ENCODE assay signal across 26 mouse cellular contexts in the genomic region with DNA sequence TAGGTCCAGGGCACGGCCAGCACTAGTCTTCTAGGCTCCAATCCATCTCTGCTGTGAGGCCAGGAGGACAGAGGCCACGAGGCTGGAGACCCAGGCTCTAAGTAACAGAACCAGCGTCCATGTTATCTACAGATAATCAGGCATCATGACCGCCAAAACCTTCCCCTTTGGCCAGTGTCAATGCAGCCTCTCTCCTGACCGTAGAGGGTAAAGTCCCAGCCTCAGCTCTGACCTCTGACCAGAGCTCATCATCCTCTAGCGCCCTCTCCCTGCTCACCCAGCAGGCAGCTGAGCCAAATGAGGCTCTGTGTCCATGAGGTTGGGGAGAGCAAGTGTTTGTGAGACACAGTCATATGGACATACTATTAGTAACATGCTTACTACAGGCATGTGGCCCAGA. TPM values are rescaled to one million over a fixed set of nuclear protein-coding genes. Genes with fewer than 3 reads are reported as not detected.
DNase-seq lines count a peak whose midpoint lies in the region; ATAC-seq and TF ChIP-seq lines count a peak whose summit lies in the region.
"Had no signal": no experiment of that assay in that cellular context is flagged by ENCODE, and none has a peak within 500 bp of the region (broad histone marks: within the 10 kb centered on the region; RNA-seq: fewer than 3 reads in every experiment).

No protein-coding gene starts in this region.

- TF ChIP-seq EP300 in heart, postnatal 0 days (IDR thresholded peaks at IDR 0.05; ENCODE audit: low read depth) = no peak

- H3K36me3 ChIP-seq in heart, postnatal 0 days (replicated peaks; ENCODE audit: control insufficient read depth, insufficient read depth, low read length) = no peaks in the 10 kb centered on the region
- no peaks in the 10 kb centered on the region for H3K36me3 ChIP-seq in kidney, embryonic 14.5 days (ENCODE audit: control insufficient read depth, insufficient read depth, low read length)
- H3K36me3 ChIP-seq in midbrain, embryonic 11.5 days (ENCODE audit: control insufficient read depth, insufficient read depth, low read length) = no peaks in the 10 kb centered on the region
- no peaks in the 10 kb centered on the region for H3K36me3 ChIP-seq in midbrain, embryonic 16.5 days (ENCODE audit: control insufficient read depth, insufficient read depth, low read length)
- H3K36me3 ChIP-seq: forebrain, embryonic 15.5 days; liver, embryonic 15.5 days; midbrain, embryonic 13.5 days had no signal

- WGBS in heart, postnatal 0 days = 69% methylated on average over 6 of the region's 6 CpGs
- 76% methylated on average over 6 of the region's 6 CpGs for WGBS in kidney, embryonic 14.5 days
- WGBS in midbrain, embryonic 11.5 days = 74% methylated on average over 6 of the region's 6 CpGs
- 74% methylated on average over 6 of the region's 6 CpGs for WGBS in midbrain, embryonic 16.5 days

- DNase-seq in heart, postnatal 0 days (ENCODE audit: low spot score) = no peak
- no peak for DNase-seq in heart, postnatal 14 days
- peak; percentile 43 to 51 for DNase-seq in kidney, adult 8-10 months
- DNase-seq in midbrain, embryonic 11.5 days (ENCODE audit: low spot score, missing footprints) = peak; percentile 54
- DNase-seq in ovary, postnatal 14 days (ENCODE audit: low spot score) = no peak
- DNase-seq: adrenal gland, adult 8-10 months; cerebellum, adult 11-12 months; cerebellum, postnatal 10 days; gastrocnemius, postnatal 14 days; heart, adult 11 months; layer of hippocampus, postnatal 36 days; lung, postnatal 10 days; retina, postnatal 1 day; right cerebral cortex, postnatal 25 days; spleen, adult 18-20 months had no signal

- no peak overlapping the region for H3K27ac ChIP-seq in heart, postnatal 0 days (ENCODE audit: low read depth)
- no peak overlapping the region for H3K27ac ChIP-seq in kidney, embryonic 14.5 days (ENCODE audit: low read depth, low read length)
- no peak overlapping the region for H3K27ac ChIP-seq in midbrain, embryonic 11.5 days (ENCODE audit: low read depth, low read length)
- no peak overlapping the region for H3K27ac ChIP-seq in midbrain, embryonic 16.5 days (ENCODE audit: low read length)
- H3K27ac ChIP-seq: embryonic facial prominence, embryonic 10.5 days; forebrain, embryonic 15.5 days; hindbrain, embryonic 14.5 days; layer of hippocampus, adult 2 months; liver, embryonic 15.5 days; midbrain, embryonic 13.5 days had no signal

- H3K4me3 ChIP-seq in heart, postnatal 0 days (ENCODE audit: low read depth, low read length) = no peak overlapping the region
- H3K4me3 ChIP-seq in kidney, embryonic 14.5 days (ENCODE audit: low read length) = no peak overlapping the region
- no peak overlapping the region for H3K4me3 ChIP-seq in midbrain, embryonic 11.5 days (ENCODE audit: low read depth, low read length)
- no peak overlapping the region for H3K4me3 ChIP-seq in midbrain, embryonic 16.5 days (ENCODE audit: low read depth, low read length)
- H3K4me3 ChIP-seq: embryonic facial prominence, embryonic 10.5 days; forebrain, embryonic 15.5 days; layer of hippocampus, adult 2 months; liver, embryonic 15.5 days; midbrain, embryonic 13.5 days had no signal

- H3K4me1 ChIP-seq in heart, postnatal 0 days (ENCODE audit: control insufficient read depth, insufficient read depth) = peaks cover 35% of the 10 kb centered on the region
- peaks cover 26% of the 10 kb centered on the region for H3K4me1 ChIP-seq in kidney, embryonic 14.5 days (ENCODE audit: control insufficient read depth, insufficient read depth, low read length)
- H3K4me1 ChIP-seq in midbrain, embryonic 11.5 days (ENCODE audit: control insufficient read depth, insufficient read depth, low read length) = peaks cover 7% of the 10 kb centered on the region
- H3K4me1 ChIP-seq in midbrain, embryonic 16.5 days (ENCODE audit: control insufficient read depth, insufficient read depth, low read length) = peaks cover 3% of the 10 kb centered on the region; the same call in 1 of the 2 replicates
- H3K4me1 ChIP-seq: liver, embryonic 15.5 days had no signal

- H3K4me2 ChIP-seq in heart, postnatal 0 days (ENCODE audit: low read depth, low read length) = no peak overlapping the region
- no peak overlapping the region for H3K4me2 ChIP-seq in kidney, embryonic 14.5 days (replicated peaks; ENCODE audit: low read depth, low read length)
- H3K4me2 ChIP-seq in midbrain, embryonic 11.5 days = no peak overlapping the region
- no peak overlapping the region for H3K4me2 ChIP-seq in midbrain, embryonic 16.5 days (ENCODE audit: low read length)
- H3K4me2 ChIP-seq: forebrain, embryonic 15.5 days; heart, embryonic 11.5 days; hindbrain, embryonic 14.5 days; liver, embryonic 15.5 days; midbrain, embryonic 13.5 days had no signal

- no peaks in the 10 kb centered on the region for H3K27me3 ChIP-seq in heart, postnatal 0 days (ENCODE audit: control insufficient read depth, insufficient read depth, low read length)
- H3K27me3 ChIP-seq in kidney, embryonic 14.5 days (ENCODE audit: control insufficient read depth, insufficient read depth, low read length) = no peaks in the 10 kb centered on the region
- H3K27me3 ChIP-seq in midbrain, embryonic 11.5 days (ENCODE audit: control insufficient read depth, insufficient read depth, low read length) = no peaks in the 10 kb centered on the region
- no peaks in the 10 kb centered on the region for H3K27me3 ChIP-seq in midbrain, embryonic 16.5 days (ENCODE audit: control insufficient read depth, insufficient read depth, low read depth, low read length)
- H3K27me3 ChIP-seq: forebrain, embryonic 15.5 days; midbrain, embryonic 13.5 days had no signal

- no peak for ATAC-seq in heart, postnatal 0 days (ENCODE audit: insufficient read depth, low read depth)
- no peak for ATAC-seq in kidney, embryonic 14.5 days (ENCODE audit: low FRiP score, low TSS enrichment)
- ATAC-seq in midbrain, embryonic 11.5 days (ENCODE audit: low FRiP score) = no peak
- ATAC-seq in midbrain, embryonic 16.5 days = no peak
- no peak for ATAC-seq in activated CD4-positive, CD25-positive, alpha-beta regulatory T cell, adult 4 months
- ATAC-seq: forebrain, embryonic 15.5 days; inflammation-experienced regulatory T-cells, adult 6 months; midbrain, embryonic 13.5 days had no signal

- no peak overlapping the region for H3K9ac ChIP-seq in heart, postnatal 0 days (replicated peaks; ENCODE audit: low read depth, low read length)
- no peak overlapping the region for H3K9ac ChIP-seq in kidney, embryonic 14.5 days (ENCODE audit: low read depth, low read length)
- no peak overlapping the region for H3K9ac ChIP-seq in midbrain, embryonic 11.5 days (ENCODE audit: low read length)
- no peak overlapping the region for H3K9ac ChIP-seq in midbrain, embryonic 16.5 days (ENCODE audit: low read depth, low read length)
- H3K9ac ChIP-seq: forebrain, embryonic 15.5 days; hindbrain, embryonic 14.5 days; liver, embryonic 15.5 days; midbrain, embryonic 13.5 days had no signal

- intact Hi-C loops in heart, postnatal 14 days (cut with DNase I) = no loop called here

- no peaks in the 10 kb centered on the region for H3K9me3 ChIP-seq in heart, postnatal 0 days (replicated peaks; ENCODE audit: control insufficient read depth, low read length)
- no peaks in the 10 kb centered on the region for H3K9me3 ChIP-seq in kidney, embryonic 14.5 days (ENCODE audit: control insufficient read depth, low read length)
- no peaks in the 10 kb centered on the region for H3K9me3 ChIP-seq in midbrain, embryonic 11.5 days (ENCODE audit: control insufficient read depth, low read length)
- H3K9me3 ChIP-seq in midbrain, embryonic 16.5 days (replicated peaks; ENCODE audit: control insufficient read depth, low read length, poor library complexity, severe bottlenecking) = no peaks in the 10 kb centered on the region
- H3K9me3 ChIP-seq: embryonic facial prominence, embryonic 10.5 days; forebrain, embryonic 15.5 days; liver, embryonic 15.5 days; midbrain, embryonic 13.5 days had no signal

- peak; percentile 35 for TF ChIP-seq CTCF in heart, postnatal 0 days (IDR thresholded peaks at IDR 0.05; ENCODE audit: low read depth)

RNA-seq across cellular contexts. Expression of a gene that starts 42.3 kb away (rescaled TPM):
- total RNA-seq in heart, postnatal 0 days (2014; rRNA removed; ENCODE audit: low replicate concordance) = 77.4 and 81.7 TPM in 2 replicates
- 8.4 and 10.5 TPM in 2 replicates for polyA plus RNA-seq in heart, postnatal 0 days (2015; fragmentation: Nextera tagmentation; extraction: Ambion mirVana)
- 10 to 100 TPM; 80.4 to 85.6 TPM for total RNA-seq in heart, postnatal 14 days (2021)
- 16.8 and 18.5 TPM in 2 replicates for polyA plus RNA-seq in kidney, embryonic 14.5 days (2014; fragmentation: Nextera tagmentation; extraction: Ambion mirVana)
- polyA plus RNA-seq in midbrain, embryonic 11.5 days (2014; fragmentation: Nextera tagmentation; extraction: Ambion mirVana) = 8.9 and 10.0 TPM in 2 replicates
- polyA plus RNA-seq in midbrain, embryonic 16.5 days (2015; fragmentation: Nextera tagmentation; extraction: Ambion mirVana) = 10.3 and 13.6 TPM in 2 replicates
- 1 to 10 TPM; 4.4 to 5.2 TPM for polyA plus RNA-seq in activated CD4-positive, CD25-positive, alpha-beta regulatory T cell, adult 4 months (2017; shearing (Covaris generic))

Comparison
In these comparisons a context has a peak if more than half of its experiments do, and no peak if none do; other contexts are left out.
1. DNase-seq: peak in kidney, adult 8-10 months (2 of 2) and midbrain, embryonic 11.5 days (single experiment); none in heart, postnatal 0 days (single experiment), heart, postnatal 14 days (0 of 2) and ovary, postnatal 14 days (single experiment).